Mouse (Mus musculus): ENCODE data around the gene Hykk.
"Not testable (repeated sequence)": the region's sequence is repeated elsewhere in the genome, so short reads cannot be mapped to it uniquely, and the experiment has no call there.

Gene Hykk

DNA sequence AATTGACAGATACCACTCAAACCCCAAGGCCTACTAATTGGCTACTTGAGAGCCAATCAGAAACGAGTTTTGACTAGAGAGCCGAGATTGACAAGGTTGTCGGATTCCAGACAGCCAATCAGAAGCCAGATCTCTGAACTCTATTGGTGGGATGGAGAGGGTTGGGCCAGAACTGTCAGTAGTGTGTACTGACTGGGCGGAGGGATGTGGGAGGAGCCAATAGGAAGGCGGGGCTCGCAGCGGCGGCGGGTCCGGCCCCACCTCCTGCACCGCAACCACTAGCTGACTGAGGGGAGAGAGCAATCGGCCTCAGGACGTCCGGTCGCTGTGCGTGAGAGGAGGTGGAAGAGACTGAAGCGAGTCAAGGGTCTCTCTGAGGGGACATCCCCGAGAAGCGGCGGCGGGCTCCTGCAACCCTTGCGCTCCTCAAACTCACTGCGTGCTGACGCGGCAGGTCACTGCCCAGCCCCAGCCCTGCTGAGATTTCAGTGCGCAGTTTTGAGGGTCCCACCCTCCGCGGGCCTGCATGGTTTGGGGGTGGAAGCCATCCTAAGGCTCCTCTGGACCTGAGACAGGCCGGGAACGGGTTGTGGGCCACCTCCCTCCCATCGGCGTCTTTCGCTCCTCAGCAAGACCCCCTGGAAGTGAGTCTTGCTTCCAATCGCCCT, at the start of gene Hykk:
TSS of gene Hykk (plus strand) at position 274 of the 668 bp plus-strand sequence.
- peak; percentile 86 for DNase-seq

- DNase-seq, result peak; percentile 3
These were observed 38.3 kb upstream of the Hykk start for GRCm38 (mm10) chr9:54878759-54879158.

DNA sequence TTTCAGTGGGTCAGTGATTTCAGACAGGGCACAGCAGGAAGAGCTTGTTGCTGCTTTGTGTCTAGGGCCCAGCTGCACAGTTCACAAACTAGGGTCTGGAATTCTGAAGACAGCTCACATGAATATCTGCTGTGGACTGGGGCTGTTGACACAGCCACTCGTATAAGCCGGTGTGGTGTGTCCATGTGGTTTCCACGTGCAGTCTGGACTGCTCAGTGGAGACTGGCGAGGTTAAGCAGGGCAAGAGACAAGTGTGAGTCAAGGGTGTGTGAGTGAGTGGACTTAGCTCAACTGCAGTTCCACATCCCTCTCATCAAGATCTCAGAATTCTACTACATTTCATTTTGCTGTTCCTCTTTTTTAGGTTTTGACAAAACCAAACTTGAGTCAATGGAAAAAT, 25.0 kb upstream of the Hykk start:
- DNase-seq, result no peak

DNA sequence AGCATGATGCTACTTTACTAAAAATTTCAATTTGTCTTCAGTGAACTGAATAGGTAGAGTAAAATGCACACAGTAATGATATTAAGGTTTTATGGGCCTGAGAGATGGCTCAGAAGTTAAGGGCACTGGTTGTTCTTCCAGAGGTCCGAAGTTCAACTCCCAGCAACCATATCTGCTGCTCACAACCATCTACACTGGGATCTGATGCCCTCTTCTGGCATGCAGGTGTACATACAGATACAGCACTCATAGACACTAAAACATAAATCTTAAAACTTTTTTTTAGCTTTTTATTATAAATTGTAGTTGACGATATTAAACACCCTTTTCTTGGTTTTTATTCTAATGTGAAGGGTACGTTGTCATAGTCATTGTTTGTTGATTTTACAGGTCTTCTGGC, 20.0 kb upstream of the Hykk start:
- DNase-seq, result no peak

- no peak for DNase-seq
These were observed 7.6 kb upstream of the Hykk start for GRCm38 (mm10) chr9:54909446-54909845.

DNA sequence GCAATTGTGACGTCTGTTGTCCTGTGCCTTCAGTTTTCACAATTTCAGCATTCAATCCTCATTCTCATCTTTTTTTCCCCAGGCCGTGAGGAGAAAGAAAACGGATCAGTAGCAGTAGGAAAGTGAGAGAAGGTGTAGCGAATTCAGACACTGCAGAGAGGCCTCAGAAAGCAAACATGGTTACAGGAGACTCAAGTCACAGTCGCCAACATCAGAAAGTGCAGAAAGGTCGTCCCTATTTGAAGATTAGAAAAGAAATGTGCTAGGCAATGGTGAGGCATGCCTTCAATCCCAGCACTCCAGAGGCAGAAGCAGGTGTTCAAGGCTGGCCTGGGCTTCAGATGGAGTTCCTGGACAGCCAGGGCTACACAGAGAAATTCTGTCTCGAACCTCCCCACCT, 1.5 kb upstream of the Hykk start:
- DNase-seq, result no peak

- no peak for DNase-seq
These were observed 682 bp upstream of the Hykk start for GRCm38 (mm10) chr9:54916401-54916800.

- no peak for DNase-seq
These were observed 1.1 kb downstream of the Hykk start for GRCm38 (mm10) chr9:54918191-54918590.

- DNase-seq, result no peak
These were observed 1.7 kb downstream of the Hykk start for GRCm38 (mm10) chr9:54918781-54919180.

DNA sequence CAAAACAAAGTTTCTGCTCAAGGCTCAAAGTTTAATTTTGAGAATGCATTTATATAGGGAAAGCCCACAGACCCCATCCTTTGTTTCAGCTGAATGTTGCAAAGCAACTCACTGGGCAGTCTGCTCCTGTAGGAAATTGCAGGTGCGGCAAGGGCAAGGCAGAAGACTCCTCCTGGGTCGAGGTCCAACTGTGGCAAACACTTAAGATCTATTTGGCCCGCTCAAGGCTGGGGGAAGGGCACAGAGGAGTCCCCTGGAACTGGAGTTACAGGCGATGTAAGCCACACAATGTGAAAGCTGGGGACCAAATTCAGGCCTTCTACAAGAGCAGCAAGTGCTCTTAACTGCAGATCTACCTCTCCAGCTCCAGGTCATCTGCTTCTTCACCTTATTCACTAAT, 2.9 kb downstream of the Hykk start:
- DNase-seq, result no peak

DNA sequence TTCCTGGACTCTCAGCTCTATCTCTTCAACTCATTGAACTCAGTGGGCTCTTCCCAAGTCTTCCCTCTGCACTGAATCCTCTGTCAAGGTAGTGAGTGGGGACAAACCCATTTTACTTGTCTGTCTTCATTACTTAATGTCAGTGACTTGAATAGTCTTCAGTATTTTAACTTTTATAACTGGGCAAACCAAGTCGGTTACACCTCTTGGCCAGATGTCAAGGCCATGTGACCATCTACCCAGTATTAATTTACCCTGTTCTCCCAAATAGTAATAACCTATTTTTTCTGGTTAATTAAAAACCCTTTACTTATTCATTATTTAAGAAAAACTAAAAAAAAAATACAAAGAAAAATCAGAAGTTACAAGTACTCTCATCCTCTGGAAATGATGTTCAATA, 13.7 kb downstream of the Hykk start:
- DNase-seq, result no peak

GRCm38 (mm10) chr9:54931765-54932164, 14.7 kb downstream of the Hykk start:
- DNase-seq, result no peak

- no peak for DNase-seq
These were observed 15.3 kb downstream of the Hykk start for GRCm38 (mm10) chr9:54932379-54932778.

DNA sequence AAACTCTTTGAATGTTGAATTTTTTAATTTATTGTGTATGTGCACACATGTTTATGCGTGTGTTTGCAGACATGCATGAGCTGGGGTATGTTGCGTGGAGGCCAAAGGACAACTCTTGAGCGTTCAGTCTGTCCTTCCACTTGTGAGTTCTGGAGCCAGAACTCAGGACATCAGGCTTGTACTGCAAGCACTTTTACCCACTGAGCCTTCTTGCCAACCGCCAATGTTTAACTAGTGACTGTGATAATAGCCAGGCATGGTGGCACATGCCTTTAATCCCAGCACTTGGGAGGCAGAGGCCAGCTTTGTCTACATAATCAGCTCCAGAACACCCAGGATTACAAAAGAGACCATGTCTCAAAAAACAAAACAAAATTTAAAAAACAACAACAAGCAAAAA, 25.0 kb downstream of the Hykk start:
- DNase-seq, result no peak

DNA sequence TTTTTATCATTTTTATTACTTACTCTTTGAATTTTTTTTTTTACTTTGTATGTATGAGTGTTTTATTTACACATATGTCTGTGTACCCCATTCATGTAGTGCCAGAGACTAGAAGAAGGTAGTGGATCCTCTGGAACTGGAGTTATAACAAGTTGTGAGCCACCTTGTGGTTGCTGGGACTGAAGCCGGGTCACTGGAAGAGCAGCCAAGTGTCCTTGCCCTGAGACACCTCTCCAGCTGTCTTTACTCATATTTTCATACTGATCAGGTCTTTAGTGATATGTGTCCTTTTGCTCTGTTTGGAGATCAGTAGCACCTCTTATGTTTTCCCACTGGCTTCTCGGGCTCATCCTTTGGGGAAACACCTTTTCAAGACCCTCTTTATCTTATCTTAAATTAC, 27.4 kb downstream of the Hykk start:
- DNase-seq, result no peak

DNA sequence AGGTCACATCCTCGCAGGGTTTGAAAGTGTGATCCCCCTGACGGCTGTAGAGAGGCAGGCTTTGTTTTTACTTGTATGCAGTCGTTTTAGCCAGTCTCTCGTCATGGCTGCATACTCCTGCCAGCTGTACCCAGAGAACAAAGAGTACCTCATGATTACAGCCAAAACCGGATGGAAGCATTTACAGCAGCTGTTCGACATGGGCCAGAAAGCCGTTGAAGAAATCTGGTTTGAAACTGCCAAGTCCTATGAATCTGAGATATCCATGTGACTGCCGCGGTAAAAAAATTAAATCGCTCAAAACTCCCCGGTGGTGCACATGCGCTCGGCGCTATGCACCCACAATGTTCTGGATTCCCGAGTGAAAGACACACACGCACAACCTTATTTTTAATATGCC, 29.2 kb downstream of the Hykk start:
- DNase-seq, result no peak

DNA sequence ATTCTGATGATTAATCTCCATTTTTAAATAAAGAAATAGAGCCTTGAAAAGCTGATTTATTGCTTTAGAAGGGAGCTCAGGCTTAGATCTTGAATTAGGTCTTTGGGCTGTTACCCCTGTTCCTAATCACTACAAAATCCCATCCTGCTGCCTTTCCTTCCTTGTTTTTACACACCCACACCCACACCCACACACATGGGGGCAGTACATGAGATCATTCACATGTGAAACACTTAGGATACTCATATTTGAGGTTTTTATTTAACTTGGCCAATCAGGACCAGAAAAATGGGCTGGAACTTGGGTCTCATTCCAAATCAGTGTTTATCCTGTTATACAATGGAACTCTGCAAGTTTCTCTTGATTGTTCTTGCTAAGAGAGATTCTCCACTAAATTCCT, 32.4 kb downstream of the Hykk start:
- no peak for DNase-seq

GRCm38 (mm10) chr9:54950162-54950561, 33.1 kb downstream of the Hykk start:
- DNase-seq, result not testable (repeated sequence)

- DNase-seq, result peak; percentile 88
These were observed 33.7 kb downstream of the Hykk start, which contains the start of the genes Psma4 and AY074887 for GRCm38 (mm10) chr9:54950575-54951321. Psma4 (plus strand) TSS chr9:54950790. AY074887 (minus strand) TSS chr9:54950998.

DNA sequence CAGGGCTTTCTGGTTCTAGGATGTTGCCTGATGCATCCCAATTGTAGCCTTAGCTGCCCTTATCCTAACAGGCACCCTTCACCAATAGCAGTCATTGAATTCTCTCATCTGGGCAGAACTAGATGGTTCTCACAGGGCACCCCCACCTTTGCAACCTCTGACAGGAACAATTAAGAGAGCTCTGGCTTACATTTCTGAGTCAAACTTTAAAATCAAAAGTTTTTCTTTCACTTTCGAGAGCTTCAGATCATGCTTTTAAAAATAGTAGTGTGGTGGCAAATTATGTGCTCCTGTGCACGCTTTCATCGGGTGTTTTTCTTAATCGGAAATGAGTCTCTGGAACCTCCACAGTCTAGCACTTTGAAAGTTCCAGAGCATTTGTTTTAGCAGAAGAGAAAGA, 44.0 kb downstream of the Hykk start:
- DNase-seq, result no peak

- DNase-seq, result no peak
These were observed 46.6 kb downstream of the Hykk start for GRCm38 (mm10) chr9:54963669-54964068.

DNA sequence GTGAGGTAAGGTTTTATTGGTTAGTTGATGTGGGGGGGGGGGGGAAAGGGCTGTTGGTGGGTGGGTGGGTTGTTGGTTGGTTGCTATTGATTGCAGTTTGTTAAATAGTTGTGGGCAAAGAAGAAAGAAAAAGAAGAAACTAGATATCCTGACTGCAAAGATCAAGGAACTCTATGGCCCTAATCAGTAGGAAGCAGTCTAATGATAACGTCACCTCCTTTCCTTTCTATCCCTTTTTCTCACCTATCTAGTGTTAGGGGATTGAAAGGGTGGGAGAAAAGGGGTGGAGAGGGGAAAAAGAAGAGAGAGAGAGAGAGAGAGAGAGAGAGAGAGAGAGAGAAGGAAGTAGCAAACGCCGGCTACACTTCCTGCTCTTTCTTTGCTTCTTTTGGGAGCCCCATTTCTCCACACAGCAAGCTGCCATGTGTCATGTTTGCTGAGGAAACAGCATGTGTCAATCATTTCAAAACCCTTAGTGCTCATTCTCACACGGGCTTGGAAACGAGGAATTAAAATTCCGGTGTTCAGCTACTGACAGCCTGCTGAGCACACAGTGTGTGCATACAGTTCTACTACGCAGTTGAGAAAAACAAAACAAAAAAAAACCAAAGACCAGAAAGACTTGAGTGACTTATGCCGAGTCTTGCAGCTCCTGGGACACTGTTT, 53.0 kb downstream of the Hykk start:
- no peak for DNase-seq

DNA sequence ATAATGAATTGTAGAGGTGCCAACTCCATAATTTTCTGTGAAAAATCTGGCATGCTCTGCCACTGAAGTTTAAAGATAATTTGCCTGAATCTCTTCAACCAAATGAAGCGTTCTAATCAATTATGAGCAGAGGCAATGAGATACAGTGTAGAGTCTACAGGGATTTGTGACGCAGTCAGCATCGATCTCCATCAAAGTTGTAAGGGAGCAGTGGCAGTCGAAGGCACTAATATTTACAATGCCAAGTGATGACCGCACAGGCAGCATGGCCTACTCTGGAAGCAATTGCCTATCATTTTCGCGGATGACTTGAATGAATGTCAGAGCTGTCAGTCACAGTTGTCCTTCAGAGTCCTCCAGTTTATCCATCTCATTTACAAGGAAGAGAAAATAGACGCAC, 63.6 kb downstream of the Hykk start, which contains the start of gene Chrna5:
TSS of gene Chrna5 (plus strand) at position 207 of the 400 bp plus-strand sequence.
- DNase-seq, result no peak
